Mouse (Mus musculus): ENCODE measurements around the gene Zswim3. TPM values are rescaled to one million over a fixed set of nuclear protein-coding genes. Genes with fewer than 3 reads are reported as not detected.

Zswim3 gene
- polyA plus RNA-seq, 2 experiments from 2014 or later, result 7.0 to 8.1 TPM

DNA sequence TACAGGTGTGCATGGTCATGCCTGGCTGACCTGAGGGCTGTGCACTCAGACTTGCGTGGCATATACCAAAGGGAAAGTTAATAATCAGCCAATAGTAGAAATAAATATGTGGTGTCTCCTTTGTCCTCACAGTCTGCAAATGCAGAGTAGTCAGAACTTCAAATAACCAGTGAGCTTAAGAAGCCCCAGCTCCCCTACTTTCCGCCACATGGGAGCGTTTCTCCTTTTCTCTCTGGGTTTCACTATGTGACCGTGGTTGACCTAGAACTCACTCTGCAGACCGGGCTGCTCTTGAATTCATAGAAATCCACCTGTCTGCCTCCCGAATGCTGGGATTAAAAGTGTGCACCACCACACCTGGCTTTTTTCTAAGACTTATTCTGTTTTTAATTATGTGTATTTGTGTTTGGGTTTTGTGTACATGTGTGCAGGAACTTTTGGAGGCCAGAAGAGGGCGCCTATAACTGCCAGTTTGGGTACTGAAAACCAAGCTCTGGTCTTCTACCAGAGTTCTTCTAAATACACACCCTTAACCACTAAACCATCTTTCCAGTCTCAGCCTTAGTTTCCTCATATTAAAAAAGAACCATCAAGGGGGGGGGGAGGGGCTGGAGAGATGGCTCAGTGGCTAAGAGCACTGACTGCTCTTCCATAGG lies 20.8 kb upstream of the Zswim3 start:
- ATAC-seq, result no peak

DNA sequence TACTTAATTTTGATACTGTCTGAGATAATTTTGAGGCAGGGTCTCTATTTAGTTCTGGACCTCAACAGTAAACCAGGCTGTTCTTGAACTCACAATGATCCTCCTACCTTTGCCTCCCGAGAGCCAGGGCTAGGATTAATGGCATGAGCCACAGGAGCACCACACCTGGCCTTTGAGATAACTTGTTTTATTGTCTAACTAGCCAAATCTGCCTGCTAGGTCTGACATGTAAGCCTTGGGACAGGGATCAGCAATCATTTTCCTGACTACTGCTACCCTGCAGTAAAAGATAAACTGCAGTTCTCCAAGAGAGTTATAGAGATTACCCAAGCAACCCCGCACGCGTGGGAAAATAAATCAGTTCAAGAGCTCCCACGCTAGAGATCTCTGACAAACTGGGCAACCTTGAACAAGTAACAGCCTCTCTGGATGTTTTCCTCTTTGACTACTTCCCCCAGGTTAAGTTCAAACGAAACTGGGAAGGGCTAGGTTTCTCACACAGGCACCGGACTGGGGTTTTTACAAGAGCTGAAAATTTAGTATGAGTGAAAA lies 20.0 kb upstream of the Zswim3 start:
- no peak for ATAC-seq

GRCm38 (mm10) chr2:164785481-164786387 lies 19.2 kb upstream of the Zswim3 start, which contains the start of gene Snx21:
TSS of gene Snx21 (plus strand) at chr2:164785823.
- ATAC-seq, result peak; percentile 80

DNA sequence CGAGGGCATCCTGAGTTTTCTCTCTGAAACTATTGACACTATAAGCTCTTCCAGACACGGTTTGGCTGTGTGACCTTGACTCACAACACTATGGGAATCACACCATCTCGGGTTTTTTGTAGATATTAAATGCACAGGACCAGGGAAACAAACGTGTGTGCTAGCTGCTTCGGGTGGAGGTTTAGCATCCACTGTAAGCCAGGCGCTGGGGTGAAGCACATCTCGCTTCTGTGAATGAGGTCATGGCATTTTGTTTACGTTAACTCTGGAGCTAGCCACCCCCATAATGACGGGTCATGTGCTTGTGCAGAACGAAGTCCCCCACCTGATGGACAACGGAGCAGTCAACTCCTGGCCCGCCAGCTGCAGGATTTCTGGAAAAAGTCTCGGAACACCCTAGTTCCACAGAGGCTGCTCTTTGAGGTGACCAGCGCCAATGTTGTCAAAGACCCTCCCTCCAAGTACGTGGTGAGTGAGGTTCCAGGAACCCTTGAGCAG lies 18.5 kb upstream of the Zswim3 start:
- ATAC-seq, result peak; percentile 9

DNA sequence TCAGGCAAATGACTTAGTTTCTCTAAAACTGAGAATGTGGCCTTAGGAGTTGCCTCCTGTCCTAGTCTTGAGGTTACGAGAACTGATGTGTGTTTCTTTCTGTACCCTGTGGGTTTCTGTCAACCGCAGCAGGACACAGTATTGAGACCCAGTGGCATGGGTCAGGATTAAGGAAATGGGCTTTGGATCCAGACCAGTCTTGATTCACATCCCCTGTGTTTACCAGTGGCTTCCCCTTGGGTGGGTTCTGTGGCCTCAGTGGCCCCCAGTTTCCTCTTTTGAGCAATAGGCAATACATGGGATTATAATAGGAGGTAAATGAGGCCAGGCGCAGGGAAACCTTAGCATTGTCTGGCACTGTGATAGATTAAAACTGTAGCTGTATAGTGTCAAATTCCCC lies 17.9 kb upstream of the Zswim3 start:
- ATAC-seq, result no peak

- ATAC-seq, result no peak
These were observed 17.1 kb upstream of the Zswim3 start for GRCm38 (mm10) chr2:164787779-164788178.

DNA sequence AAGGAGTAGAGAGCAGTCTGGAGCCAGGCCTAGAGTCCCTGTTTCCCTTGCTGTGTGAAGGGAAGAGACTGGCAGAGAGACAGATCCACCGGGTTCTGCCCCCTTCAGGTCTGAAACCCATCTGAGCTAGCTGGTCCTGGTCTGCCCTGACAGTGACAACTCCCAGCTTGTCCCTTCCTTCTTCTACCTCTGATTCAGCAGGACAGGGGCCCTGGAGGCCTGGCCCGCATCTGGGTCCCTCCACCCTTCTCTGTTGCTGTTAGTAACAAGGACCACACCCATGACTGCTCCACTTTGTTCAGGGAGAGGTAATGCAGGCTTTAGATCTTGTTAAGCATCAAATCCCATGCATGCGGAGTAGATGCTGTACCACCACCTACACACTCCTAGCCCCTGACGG lies 16.5 kb upstream of the Zswim3 start:
- no peak for ATAC-seq

DNA sequence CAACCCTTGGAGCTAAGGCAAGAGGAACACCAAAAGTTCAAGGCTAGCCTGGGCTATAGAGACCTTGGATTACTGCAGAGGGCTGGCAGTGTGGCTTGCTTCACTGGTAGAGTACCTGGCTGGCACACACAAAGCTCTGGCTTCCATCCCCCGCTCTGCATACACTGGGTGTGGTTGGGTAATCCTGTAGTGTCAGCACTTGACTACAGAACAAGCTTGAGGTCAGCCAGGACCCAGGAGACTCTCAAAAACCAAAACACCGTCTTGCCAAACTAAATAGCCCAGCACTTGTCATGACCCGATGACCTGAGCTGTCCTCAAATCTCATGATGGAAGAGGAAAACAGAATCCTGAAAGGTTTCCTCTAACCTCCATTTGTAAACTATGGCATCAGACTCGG lies 14.4 kb upstream of the Zswim3 start:
- ATAC-seq, result no peak

GRCm38 (mm10) chr2:164791841-164792261 lies 13.0 kb upstream of the Zswim3 start:
- ATAC-seq, result no peak

GRCm38 (mm10) chr2:164792400-164793190 lies 12.3 kb upstream of the Zswim3 start:
- no peak for ATAC-seq

- ATAC-seq, result no peak
These were observed 11.7 kb upstream of the Zswim3 start for GRCm38 (mm10) chr2:164793236-164793635.

GRCm38 (mm10) chr2:164793772-164794171 lies 11.1 kb upstream of the Zswim3 start:
- ATAC-seq, result no peak

- peak; percentile 79 for ATAC-seq
These were observed 10.6 kb upstream of the Zswim3 start for GRCm38 (mm10) chr2:164794293-164794692.

- no peak for ATAC-seq
These were observed 9.0 kb upstream of the Zswim3 start for GRCm38 (mm10) chr2:164795868-164796267.

DNA sequence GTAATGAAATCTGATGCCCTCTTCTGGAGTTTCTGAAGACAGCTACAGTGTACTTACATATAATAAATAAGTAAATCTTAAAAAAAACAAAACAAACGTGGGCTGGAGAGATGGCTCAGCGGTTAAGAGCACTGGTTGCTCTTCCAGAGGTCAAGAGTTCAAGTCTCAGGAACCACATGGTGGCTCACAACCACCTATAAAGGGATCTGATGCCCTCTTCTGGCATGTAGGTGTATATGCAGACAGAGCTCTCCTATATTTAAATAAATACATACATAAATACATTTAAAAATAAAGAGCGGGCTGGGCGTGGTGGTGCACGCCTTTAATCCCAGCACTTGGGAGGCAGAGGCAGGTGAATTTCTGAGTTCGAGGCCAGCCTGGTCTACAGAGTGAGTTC lies 6.3 kb upstream of the Zswim3 start:
- ATAC-seq, result peak; percentile 48

GRCm38 (mm10) chr2:164800252-164801004 lies 4.5 kb upstream of the Zswim3 start:
- ATAC-seq, result no peak

GRCm38 (mm10) chr2:164803201-164803920 lies 1.5 kb upstream of the Zswim3 start:
- ATAC-seq, result no peak

DNA sequence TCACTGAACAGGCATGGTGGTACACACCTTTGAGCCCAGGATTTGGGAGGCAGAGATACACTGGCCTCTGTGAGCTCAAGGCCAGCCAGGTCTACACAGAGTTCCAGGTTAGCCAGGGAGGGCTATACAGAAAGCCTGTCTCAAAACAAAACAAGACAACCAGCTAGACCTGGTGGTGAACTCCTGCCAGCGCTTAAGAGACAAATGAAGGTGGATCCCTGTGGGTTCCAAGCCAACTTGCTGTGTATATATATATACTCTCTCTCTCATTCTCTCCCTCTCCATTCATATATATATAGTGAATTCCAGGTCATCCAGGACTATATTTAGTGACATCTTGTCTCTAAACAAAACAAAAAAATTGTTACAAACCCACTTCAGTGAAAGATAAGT lies 981 bp upstream of the Zswim3 start:
- no peak for ATAC-seq

DNA sequence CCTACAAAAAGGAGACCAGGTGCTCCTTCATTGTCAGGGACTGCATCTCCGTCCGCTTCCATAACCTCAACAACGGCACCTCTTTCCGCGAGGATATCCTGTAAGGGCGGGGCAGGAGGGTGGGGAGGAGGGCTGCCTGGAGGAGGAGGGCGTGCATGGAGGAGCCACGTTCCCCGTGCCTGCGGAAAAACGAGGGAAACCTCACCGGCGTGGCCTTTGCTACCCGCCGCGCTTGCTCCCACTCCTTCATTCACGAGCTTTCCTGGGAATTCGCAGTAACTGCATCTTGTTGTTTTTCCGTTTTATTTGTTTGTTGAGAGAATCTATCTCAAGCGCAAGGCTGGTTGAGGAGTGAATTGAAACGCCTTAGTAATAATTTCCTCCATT lies 427 bp downstream of the Zswim3 start:
- peak; percentile 12 for ATAC-seq

- ATAC-seq, result no peak
These were observed 1.7 kb downstream of the Zswim3 start for GRCm38 (mm10) chr2:164806614-164807013.

GRCm38 (mm10) chr2:164813557-164813956 lies 8.7 kb downstream of the Zswim3 start:
- ATAC-seq, result no peak

Measured in CD4-positive, CD25-positive, alpha-beta regulatory T cell, adult 4 months (primary cell).